Mouse (Mus musculus) ES-E14 (cell line): ENCODE data around the gene Zfp217.

Experiments
- HCFC1 ChIP-seq: IDR thresholded peaks from 2 replicates; pipeline ENCODE4 v1.6.1; 2012; ENCODE audit warnings: low read length, inconsistent platforms, borderline replicate concordance; ENCODE audit not compliant: insufficient read depth
- MAFK ChIP-seq: IDR thresholded peaks from 2 replicates; pipeline ENCODE4 v1.6.1; 2014; ENCODE audit warnings: mild to moderate bottlenecking, low read depth, low read length, inconsistent platforms; ENCODE audit not compliant: insufficient read depth
- ZC3H11A ChIP-seq: IDR thresholded peaks from 2 replicates; pipeline ENCODE4 v1.6.1; 2012; ENCODE audit warnings: low read depth, mild to moderate bottlenecking, inconsistent platforms, low read length, borderline replicate concordance
- ZNF384 ChIP-seq: IDR thresholded peaks from 2 replicates; pipeline ENCODE4 v1.6.1; 2012; ENCODE audit warnings: low read depth, low read length, inconsistent platforms

DNA sequence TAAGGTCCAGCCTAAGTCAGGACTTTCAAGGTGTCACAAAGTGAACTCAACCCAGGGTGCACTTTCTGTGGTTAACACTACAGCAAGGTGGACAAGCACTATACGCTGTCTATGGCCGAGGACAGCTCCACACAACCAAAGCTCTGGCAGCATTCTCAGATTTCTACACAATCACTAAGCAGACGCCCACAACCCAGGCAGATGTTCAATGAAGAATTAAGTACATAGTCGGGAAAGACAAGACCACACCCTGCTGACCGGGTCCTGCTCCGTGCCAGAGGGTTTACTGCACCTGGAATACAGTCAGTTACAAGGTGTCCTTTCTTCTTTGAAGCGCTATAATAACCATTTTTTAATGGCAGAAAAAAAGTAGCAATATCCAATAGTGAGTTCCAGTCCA is 25.7 kb downstream of the Zfp217 start:
- TF ChIP-seq ZNF384, result no peak
- no peak for TF ChIP-seq ZC3H11A
- TF ChIP-seq HCFC1, result no peak
- TF ChIP-seq MAFK, result no peak
